Mouse (Mus musculus) limb, embryonic 11.5 days (tissue): ENCODE measurements around the gene Ssna1. TPM values are rescaled to one million over a fixed set of nuclear protein-coding genes. Genes with fewer than 3 reads are reported as not detected.

Experiments used
- ATAC-seq: fragments of 200-750 bp; cut with Nextera tagmentation; 2 replicates; pipeline ENCODE4 v1.8.0; 2017; ENCODE audit warnings: low read depth; ENCODE audit not compliant: insufficient number of reproducible peaks, low FRiP score, low TSS enrichment
- DNase-seq: peaks from one replicate; pipeline ENCODE4 v3.0.0-alpha.2; 2015; ENCODE audit warnings: low spot score
- H3K27ac ChIP-seq: fragments of 300-500 bp; sonication (generic); replicated peaks from 2 replicates; pipeline ENCODE4 v1.5.1; 2014; ENCODE audit warnings: low read depth, mild to moderate bottlenecking, low read length
- H3K27me3 ChIP-seq: fragments of 300-500 bp; sonication (generic); 2 replicates; pipeline ENCODE4 v1.6.1; 2014; ENCODE audit warnings: mild to moderate bottlenecking, low read length, mixed read lengths; ENCODE audit not compliant: control insufficient read depth, insufficient read depth
- H3K36me3 ChIP-seq: fragments of 300-500 bp; sonication (generic); 2 replicates; pipeline ENCODE4 v1.6.1; 2014; ENCODE audit warnings: mild to moderate bottlenecking, low read length, moderate library complexity, mixed read lengths; ENCODE audit not compliant: control insufficient read depth, insufficient read depth
- H3K4me1 ChIP-seq: fragments of 300-500 bp; sonication (generic); 2 replicates; pipeline ENCODE4 v1.6.1; 2014; ENCODE audit warnings: low read length, mixed read lengths; ENCODE audit not compliant: control insufficient read depth, insufficient read depth
- H3K4me2 ChIP-seq: fragments of 300-500 bp; sonication (generic); 2 replicates; pipeline ENCODE4 v1.6.1; 2014; ENCODE audit warnings: low read depth, mild to moderate bottlenecking, moderate library complexity; ENCODE audit not compliant: severe bottlenecking
- H3K4me3 ChIP-seq: fragments of 300-500 bp; sonication (generic); 2 replicates; pipeline ENCODE4 v1.5.1; 2014; ENCODE audit warnings: low read depth, low read length
- H3K9ac ChIP-seq: fragments of 300-500 bp; sonication (generic); 2 replicates; pipeline ENCODE4 v1.6.1; 2014; ENCODE audit warnings: mild to moderate bottlenecking, low read length
- H3K9me3 ChIP-seq: fragments of 300-500 bp; sonication (generic); 2 replicates; pipeline ENCODE4 v1.6.1; 2016; ENCODE audit warnings: low read length; ENCODE audit not compliant: control insufficient read depth
- WGBS: fragments of 180-500 bp; shearing (Covaris S2); extraction: QIAGEN DNeasy Blood & Tissue Kit; methylation state at CpG from one replicate; pipeline ENCODE4 v1.1.7; 2014; 5-methylcytosine and 5-hydroxymethylcytosine counted together
- polyA plus RNA-seq: library from polyadenylated mRNA; unstranded; fragments of >200 nt; fragmentation: Nextera tagmentation; extraction: Ambion mirVana; gene quantifications from 2 replicates; pipeline ENCODE4 v1.2.1, GENCODE M21; 2014

Ssna1 gene
- polyA plus RNA-seq, result 237 and 242 TPM in 2 replicates

DNA sequence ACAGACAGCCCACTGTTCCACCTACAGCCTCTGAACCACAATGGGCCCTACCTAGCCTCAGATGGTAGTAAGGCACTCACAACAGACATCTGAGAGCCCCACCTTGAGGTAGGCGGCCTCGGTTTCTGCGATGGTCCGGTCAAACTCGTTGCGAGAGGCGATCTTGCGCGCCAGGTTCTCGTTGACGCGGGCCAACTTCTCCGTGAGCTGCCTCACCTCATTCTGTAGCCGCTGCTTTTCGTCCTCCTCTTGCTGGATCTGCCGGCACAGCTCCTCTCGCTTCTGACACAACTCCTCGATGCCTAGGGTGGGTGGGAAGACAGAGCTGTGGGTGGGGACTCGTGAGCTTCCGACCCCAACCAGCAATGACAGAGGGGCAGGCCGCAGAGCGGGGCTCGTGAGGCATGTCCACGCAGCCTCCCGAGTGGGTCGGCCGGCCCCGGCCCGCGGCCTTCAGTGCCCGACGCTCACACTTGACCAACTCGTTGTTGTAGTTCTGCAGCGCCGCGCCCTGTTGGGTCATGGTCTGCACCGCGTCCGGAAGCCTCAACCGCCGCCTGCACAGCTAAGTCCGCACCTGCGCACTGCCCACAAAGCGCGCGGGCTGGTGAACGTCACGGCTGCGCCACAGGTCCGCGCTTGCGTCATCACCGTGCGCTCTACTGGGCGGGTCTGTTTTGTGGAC, at the start of gene Ssna1, which contains the start of gene Anapc2:
TSS of gene Ssna1 (minus strand) at position 612 of the 685 bp plus-strand sequence.
TSS of gene Anapc2 (plus strand) at position 652 of the 685 bp plus-strand sequence.
- Histone ChIP-seq H3K9ac (peak within 1 kb of the TSS; percentile 83), H3K36me3 (peaks cover 18% of the 10 kb centered on the region), H3K27ac (no peak within 1 kb of the TSS; the same call in 1 of the 2 replicates), H3K4me3 (peak within 1 kb of the TSS; percentile 95), H3K9me3 (no peaks in the 10 kb centered on the region), H3K4me1 (peaks cover 18% of the 10 kb centered on the region), H3K4me2 (peak within 1 kb of the TSS; percentile 96), H3K27me3 (no peaks in the 10 kb centered on the region)
- WGBS, result under 1% methylated on average over 55 of the region's 55 CpGs
- DNase-seq, result peak; percentile 100
- ATAC-seq, result peak; percentile 93

DNA sequence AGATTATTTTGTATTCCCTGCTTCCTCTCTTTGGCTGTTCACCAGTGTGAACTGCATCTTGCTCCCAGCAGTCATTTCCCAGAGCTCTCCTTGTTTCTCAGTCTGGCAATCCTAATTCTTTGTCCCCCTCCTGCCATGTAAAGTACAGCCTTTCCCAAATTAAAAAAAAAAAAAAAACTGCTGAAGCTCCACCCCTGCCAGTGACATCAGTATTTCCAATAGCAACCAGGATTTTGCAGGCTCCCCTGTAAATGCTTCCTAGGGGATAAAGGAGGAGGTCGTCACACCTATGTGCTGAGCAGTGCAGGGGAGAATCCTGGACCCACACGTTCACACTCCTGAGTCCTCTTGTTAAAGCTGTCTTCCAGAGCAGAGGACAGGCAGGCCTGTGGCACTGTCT, 47.8 kb upstream of the Ssna1 start:
- ATAC-seq, result no peak
- no peak overlapping the region for H3K4me2 ChIP-seq

DNA sequence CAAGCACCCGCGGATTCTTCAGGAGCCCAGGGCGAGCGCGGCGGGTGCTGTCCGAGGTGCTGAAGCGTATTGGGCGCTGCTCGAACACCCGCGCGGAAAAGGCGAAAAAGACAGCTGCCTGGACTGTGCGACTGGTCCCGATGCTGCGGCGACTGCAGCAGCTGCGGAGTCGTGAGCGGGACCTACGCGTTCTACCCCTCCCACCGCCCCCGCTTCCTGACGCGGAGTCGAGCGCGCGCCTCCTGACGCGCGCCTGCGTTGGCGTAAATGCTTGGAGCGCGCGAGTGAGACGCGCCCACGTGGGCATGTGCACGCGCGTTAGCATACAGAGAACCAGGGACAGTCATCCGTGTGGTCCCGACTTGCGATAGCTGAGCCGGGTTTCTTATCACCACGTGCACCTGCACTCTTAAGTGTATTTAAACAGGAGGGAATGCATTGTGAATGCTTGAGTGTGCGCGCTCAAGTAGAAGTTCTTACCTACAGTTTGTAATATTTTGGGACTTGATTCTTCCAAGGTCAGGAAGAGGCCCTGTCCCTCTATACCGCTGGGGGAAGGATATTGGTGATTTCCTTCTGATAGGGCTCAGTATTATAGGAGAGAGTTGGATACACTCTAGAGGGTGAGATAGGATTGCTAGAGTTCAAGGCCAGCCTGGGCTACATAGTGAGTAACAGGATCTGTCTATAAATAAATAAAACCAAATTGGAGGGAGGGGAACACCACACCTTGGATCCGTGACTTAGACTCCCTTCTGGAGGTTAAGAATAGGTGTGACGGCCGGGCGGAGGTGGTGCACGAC, 46.9 kb upstream of the Ssna1 start, which contains the start of gene Grin1:
TSS of gene Grin1 (minus strand) at position 217 of the 803 bp plus-strand sequence.
- 9% methylated on average over 58 of the region's 58 CpGs for WGBS
- ATAC-seq (peak; percentile 68; the same call in 1 of the 2 replicates), DNase-seq (peak; percentile 87)
- H3K27me3 ChIP-seq, result peaks cover 33% of the 10 kb centered on the region
- H3K4me2 ChIP-seq, result peak within 1 kb of the TSS; percentile 47
- H3K4me1 ChIP-seq, result peaks cover 7% of the 10 kb centered on the region
- H3K27ac ChIP-seq, result no peak within 1 kb of the TSS
- H3K9me3 ChIP-seq, result no peaks in the 10 kb centered on the region
- H3K4me3 ChIP-seq, result peak within 1 kb of the TSS; percentile 24
- H3K9ac ChIP-seq, result no peak within 1 kb of the TSS
- no peaks in the 10 kb centered on the region for H3K36me3 ChIP-seq

More for the DNA sequence above, 47.8 kb upstream of the Ssna1 start:
- no peak overlapping the region for H3K4me3 ChIP-seq
- no peaks in the 10 kb centered on the region for H3K36me3 ChIP-seq
- peaks cover 7% of the 10 kb centered on the region for H3K4me1 ChIP-seq
- WGBS, result 40% methylated on average over 2 of the region's 2 CpGs
- H3K27me3 ChIP-seq, result peaks cover 33% of the 10 kb centered on the region
- no peak overlapping the region for H3K27ac ChIP-seq
- DNase-seq, result no peak
- H3K9ac ChIP-seq, result no peak overlapping the region
- no peaks in the 10 kb centered on the region for H3K9me3 ChIP-seq

DNA sequence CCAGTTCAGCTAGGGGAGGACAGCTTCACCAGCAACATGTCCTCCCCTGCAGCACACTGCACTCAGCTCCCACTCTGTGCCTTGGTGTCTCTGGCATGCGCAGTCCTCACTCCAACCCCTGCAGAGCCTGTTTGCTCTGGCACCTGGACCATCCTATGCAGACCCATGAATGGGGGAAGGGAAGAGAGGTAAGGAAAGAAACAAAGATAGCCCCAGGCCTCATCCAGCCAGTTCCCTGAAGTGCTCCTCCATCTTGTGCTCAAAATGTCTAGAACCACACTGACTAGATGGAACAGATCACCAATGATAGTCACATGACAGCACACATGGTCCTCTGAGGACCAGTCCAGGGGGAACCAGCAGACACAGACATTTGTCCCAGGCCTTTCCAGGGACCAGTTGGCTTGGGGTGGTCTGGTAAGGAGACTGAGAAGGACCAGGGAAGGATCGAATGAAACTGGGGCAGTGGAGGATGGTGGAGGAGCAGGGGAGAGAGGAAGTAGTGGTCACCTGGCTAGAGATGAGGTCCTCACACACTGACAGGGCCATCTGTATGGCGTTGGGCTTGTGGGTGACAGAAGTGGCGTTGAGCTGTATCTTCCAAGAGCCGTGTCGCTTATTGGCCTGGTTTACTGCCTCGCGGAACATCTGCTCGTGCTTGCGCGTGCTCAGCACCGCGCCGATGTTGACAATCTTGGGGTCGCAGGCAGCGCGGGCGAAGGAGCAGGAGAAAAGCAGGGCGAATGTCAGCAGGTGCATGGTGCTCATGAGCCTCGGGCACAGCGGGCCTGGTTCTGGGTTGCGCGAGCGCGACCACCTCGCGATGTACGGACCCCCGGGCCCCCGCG, 46.1 kb upstream of the Ssna1 start:
- Histone ChIP-seq H3K4me2 (peak overlapping the region; percentile 47), H3K36me3 (no peaks in the 10 kb centered on the region), H3K27ac (no peak overlapping the region), H3K27me3 (peaks cover 36% of the 10 kb centered on the region), H3K4me1 (peaks cover 7% of the 10 kb centered on the region), H3K9ac (no peak overlapping the region), H3K4me3 (peak overlapping the region; percentile 24), H3K9me3 (no peaks in the 10 kb centered on the region)
- DNase-seq, result no peak
- WGBS, result 7% methylated on average over 31 of the region's 31 CpGs
- ATAC-seq, result peak; percentile 47; the same call in 1 of the 2 replicates

DNA sequence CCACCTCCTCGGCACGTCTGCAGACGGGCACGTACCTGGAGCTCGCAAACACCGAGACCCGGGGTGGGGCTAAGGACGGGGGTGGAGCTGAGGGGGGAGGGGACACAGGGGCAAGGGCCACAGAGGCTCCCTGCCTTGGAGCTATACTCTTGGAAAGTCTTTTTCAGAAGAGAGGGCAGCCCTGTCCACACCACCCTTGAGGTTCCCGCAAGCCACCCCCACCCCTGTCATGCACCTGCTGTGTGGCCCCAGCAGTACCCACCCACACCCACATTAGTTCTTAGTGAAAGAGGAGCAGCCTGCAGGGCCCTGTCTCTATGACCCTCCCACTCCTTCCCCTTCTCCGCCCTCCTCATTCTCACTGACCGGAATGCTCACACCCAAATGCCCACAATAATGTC, 39.3 kb upstream of the Ssna1 start:
- no peaks in the 10 kb centered on the region for H3K4me1 ChIP-seq
- no peaks in the 10 kb centered on the region for H3K9me3 ChIP-seq
- no peak overlapping the region for H3K27ac ChIP-seq
- DNase-seq (no peak), ATAC-seq (no peak)
- no peak overlapping the region for H3K4me2 ChIP-seq
- H3K9ac ChIP-seq, result no peak overlapping the region
- peaks cover 34% of the 10 kb centered on the region for H3K27me3 ChIP-seq
- no peak overlapping the region for H3K4me3 ChIP-seq
- H3K36me3 ChIP-seq, result no peaks in the 10 kb centered on the region
- WGBS, result 3% methylated on average over 11 of the region's 11 CpGs

DNA sequence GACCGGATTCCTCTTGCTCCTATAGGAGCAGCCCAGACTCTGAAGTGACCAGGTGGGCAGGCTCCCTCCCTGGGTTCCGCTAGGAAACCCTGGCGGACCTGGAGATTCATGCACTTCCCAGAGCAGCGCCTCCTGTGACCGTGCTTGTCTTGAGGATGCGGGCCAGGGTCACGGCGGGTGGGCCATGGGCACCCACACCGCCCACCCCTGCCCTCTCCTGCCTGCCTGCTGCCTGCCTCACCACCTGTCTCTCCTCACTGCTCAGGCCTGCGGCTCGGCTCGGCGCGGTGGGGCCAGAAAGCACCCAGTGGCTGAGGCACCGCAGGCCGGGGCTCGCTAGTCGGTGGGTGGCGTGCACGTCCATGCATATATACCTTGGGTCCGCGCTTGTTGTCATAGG, 38.7 kb upstream of the Ssna1 start:
- WGBS, result 2% methylated on average over 22 of the region's 22 CpGs
- H3K9ac ChIP-seq, result no peak overlapping the region
- no peak overlapping the region for H3K4me2 ChIP-seq
- no peak overlapping the region for H3K4me3 ChIP-seq
- no peak for DNase-seq
- H3K4me1 ChIP-seq, result no peaks in the 10 kb centered on the region
- no peaks in the 10 kb centered on the region for H3K36me3 ChIP-seq
- ATAC-seq, result no peak
- H3K27ac ChIP-seq, result no peak overlapping the region
- H3K27me3 ChIP-seq, result peaks cover 34% of the 10 kb centered on the region
- H3K9me3 ChIP-seq, result no peaks in the 10 kb centered on the region

DNA sequence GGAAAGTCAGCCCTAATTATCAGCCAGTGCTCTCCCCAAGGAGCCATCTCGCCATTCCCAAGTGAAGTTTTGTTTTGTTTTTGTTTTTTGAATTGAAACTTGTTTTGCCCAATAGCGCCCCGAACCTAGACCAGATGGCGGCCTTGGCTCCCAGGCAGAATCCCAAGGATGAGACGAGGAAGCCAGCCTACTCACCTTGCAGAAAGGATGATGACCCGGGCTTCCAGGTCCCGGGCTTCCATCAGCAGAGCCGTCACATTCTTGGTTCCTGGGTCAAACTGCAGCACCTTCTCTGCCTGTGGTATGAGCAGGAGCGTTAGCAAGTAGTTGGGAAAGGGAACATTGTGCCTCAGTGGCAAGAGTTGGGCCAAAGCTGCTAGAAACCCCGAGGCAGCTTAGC, 37.9 kb upstream of the Ssna1 start:
- peaks cover 42% of the 10 kb centered on the region for H3K27me3 ChIP-seq
- no peak for ATAC-seq

More for the DNA sequence above, 37.9 kb upstream of the Ssna1 start:
- no peak overlapping the region for H3K27ac ChIP-seq
- H3K4me1 ChIP-seq, result no peaks in the 10 kb centered on the region
- H3K9ac ChIP-seq, result no peak overlapping the region
- no peaks in the 10 kb centered on the region for H3K36me3 ChIP-seq
- DNase-seq, result no peak
- H3K4me2 ChIP-seq, result no peak overlapping the region
- no peaks in the 10 kb centered on the region for H3K9me3 ChIP-seq
- WGBS, result 62% methylated on average over 10 of the region's 10 CpGs
- H3K4me3 ChIP-seq, result no peak overlapping the region
